Mouse (Mus musculus) E14TG2a.4 (cell line): ENCODE results near the gene Eef1akmt2.

Experiments
- CTCF ChIP-seq: conservative IDR thresholded peaks from 2 replicates; pipeline ENCODE4 v1.5.1; 2014; ENCODE audit warnings: low read length
- POU5F1 ChIP-seq: IDR thresholded peaks from 2 replicates; pipeline ENCODE4 v1.6.1; 2014; ENCODE audit warnings: low read length, borderline replicate concordance

DNA sequence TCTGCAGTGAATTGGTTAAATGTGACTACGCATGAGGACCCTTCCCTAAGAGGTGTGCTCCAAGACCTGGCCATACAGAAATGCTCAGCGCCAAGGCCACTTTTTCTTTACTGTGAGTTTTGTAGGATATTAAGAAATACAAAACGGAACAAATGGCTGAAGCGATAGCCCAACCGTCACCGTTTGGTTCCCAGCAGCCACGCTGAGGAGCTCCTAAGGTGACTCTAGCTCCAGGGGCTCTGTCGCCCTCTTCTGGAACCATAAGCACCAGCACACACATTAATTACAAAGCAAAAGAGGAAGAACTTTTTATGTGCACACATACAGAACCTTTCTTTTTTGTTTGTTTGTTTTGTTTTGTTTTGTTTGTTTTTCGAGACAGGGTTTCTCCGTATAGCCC lies 44.8 kb upstream of the Eef1akmt2 start:
- TF ChIP-seq CTCF (peak; percentile 61), POU5F1 (no peak)
